Mouse (Mus musculus): ENCODE measurements around the gene Herc1. TPM values are rescaled to one million over a fixed set of nuclear protein-coding genes. Genes with fewer than 3 reads are reported as not detected.

The Herc1 gene
- 100 to 1,000 TPM; 114 to 122 TPM for total RNA-seq (2021)
- long read RNA-seq, partial matches to known transcripts: 6 of 9 reads
- long read RNA-seq, other reads (novel, unspliced or antisense): 1 of 9 reads

DNA sequence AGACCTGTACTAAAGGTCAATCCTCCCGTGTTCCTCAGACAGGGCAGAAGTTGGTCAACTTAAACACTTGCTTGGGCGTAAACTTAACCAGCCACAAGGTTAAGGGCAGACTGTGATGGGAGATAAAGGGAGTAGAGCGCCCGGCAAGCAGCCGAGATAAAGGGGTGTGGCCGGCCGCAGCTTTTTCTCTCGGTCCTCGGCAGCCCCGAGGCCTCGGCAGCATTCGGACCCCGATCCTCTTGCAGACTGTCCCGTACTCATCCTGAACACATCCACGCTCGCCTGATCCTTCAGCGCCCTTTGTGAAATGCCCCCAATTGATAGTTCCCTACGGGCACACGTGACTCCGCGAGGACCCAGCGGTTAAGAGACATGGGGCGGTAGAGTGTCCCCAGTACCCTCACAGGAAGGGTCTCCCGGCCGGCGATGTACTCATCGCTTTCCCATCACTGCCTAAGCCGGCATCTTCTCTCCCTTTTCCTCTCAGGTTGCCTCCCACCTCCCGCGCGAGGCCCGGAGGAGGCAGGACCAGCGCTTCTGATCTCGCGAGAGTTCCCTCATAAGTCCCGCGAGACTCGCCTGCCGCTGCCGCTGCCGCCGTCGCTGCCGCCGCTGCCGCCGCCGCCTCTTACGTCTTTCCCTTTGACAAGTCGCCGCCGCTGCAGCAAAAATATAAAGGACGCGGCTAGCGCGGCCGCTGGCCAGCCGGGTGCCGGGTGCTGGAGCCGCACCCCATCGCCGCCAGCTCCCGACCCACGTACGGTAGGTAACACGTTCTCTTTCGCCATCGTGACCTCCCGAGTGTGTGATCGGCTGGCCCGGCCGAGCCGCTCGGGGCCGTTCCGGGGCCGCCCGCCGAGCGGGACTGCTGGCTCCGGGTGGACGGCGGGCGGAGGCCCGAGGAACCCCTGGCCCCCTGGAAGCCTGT is at the start of gene Herc1:
TSS of gene Herc1 (plus strand) at position 591 of the 928 bp plus-strand sequence.
- peak; percentile 95 to 97 for DNase-seq (ENCODE audit: low spot score in 2 of 2)

DNA sequence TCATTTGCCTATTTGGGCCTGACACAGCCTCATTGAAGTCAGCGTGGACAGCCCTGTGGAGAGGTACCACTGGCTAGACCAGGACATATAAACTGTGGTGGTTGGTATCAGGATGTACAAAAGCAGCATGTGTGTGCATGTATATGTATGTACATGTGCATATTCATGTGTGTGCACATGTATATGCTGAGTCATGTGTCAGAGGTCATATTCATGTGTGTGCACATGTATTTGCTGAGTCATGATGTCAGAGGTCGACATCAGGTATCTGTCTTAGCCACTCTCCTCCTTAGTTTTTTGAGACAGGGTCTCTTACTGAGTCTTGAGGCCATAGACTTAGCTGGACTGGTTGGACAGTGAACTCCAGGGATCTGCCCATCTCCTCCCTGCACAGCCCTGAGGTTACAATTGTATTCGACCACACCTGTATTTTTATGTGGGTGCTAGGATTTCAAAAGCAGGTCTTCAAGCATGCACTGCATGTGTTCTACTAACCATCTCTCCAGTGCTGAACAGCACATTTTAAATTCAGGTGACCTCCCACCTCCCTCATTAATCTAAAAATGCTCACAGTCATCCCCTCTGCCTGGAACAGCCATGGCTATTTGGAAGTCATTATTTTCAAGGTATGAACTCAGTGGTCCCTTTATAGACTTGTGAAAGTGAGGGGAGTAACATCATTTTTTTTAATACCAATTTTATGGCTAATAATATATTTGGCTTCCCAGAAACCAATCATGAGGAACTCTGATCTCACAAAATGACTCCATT is 45.7 kb upstream of the Herc1 start:
- no peak for DNase-seq (ENCODE audit: low spot score in 2 of 2)

DNA sequence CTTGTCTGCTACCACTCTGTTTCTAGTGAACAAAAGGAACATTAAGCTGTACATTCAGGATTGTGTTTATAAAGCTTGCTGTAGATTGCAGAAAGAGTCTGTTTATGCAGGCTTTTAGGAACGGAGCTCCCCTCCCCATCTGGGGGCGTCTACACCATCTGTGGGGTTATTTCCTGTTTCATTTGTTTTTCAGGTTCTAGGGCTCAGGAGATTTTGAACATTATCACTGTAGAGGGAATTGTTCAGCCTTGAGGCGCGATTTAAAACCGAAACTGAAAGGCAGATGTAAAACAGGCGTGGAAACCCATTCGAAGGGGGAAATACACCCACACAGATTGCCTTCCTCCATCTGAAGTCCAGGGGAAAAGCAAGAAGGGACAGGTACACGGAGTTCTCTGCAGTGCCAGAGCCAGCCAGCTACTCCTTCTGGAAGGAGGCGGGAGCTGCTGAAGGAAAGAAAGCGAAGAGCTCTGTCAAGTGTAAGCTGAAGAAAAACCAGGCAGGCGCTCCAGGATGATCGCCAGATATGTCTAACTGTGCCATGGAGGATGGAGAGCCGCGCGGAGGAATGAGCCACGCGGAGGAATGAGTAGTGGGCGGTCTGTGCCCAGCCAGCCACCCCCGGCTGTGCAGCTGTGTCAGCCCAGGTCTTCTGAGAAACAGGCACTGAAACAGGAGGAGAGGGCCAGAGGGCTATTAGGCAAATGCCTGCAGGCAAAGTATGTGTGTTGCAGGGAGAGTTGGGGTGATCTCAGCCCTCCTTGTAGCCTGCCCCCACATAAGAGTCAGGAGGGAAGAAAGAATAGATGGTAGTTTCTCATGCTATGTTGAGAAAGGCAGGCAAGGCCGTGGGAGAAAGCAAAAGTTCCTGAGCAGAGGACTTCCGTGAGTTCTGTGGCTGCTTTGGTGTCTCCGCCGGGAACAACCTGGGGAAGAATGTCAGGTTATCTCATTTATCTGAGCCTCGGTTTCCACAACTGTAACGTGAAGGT is 44.8 kb upstream of the Herc1 start:
- DNase-seq (ENCODE audit: low spot score in 2 of 2): peak; percentile 49 to 67

DNA sequence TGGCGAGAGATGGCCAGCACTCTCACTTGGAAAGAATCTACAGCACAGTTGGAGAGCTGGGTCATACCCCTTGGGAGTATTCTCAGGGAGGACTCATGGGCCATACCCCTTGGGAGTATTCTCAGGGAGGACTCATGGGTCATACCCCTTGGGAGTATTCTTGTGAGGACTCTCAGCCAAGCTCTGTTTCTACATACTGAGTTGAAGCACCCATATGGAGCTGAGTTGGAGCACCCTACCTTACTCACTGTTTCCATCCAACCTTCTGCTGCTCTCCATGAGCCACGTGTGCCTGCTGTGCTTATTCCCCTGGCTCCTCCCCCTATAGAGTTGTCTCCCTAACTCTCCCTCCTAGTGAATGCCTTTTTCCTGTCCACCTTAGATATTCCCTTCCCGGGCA is 43.8 kb upstream of the Herc1 start:
- no peak for DNase-seq (ENCODE audit: low spot score in 2 of 2)

DNA sequence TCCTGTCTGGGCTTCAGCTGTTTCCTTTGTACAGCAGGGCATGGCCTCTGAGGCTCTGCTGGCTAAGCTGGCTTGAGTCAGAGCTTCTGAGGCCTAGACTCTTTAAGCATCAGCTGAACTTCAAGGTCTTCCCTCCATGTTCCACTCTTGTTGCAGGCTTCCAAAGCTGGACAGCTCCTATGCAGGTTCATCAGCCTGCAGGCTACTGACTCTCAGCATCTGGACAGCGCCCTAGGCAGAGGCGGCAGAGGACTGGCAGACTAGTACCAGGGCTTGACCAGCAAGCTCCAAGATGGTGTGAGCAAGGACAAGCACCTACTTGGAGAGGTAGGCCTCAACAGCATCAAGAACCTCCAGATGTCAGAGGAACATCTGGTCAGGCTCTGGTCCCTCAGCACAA is 42.9 kb upstream of the Herc1 start:
- DNase-seq (ENCODE audit: low spot score in 2 of 2): peak in 1 of 2 experiments; percentile 15

DNA sequence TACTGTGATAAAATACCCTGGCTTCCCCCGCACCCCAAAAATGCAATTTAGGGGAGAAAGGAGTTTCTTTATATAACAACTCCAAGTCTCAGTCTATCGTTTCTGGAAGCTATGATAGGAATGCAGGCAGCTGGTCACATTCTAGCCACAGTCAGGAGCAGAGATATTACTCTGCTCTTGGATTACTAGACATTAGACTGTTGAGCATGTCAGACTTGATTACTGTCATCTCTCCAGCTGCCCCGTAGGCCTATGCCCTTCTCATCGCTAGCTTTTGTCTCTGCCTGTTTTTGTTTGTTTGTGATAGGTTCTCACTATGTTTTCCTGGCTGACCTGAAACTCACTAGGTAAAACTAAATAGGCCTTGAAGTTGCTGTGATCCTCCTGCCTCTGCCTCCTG is 41.5 kb upstream of the Herc1 start:
- DNase-seq (ENCODE audit: low spot score in 2 of 2): no peak

DNA sequence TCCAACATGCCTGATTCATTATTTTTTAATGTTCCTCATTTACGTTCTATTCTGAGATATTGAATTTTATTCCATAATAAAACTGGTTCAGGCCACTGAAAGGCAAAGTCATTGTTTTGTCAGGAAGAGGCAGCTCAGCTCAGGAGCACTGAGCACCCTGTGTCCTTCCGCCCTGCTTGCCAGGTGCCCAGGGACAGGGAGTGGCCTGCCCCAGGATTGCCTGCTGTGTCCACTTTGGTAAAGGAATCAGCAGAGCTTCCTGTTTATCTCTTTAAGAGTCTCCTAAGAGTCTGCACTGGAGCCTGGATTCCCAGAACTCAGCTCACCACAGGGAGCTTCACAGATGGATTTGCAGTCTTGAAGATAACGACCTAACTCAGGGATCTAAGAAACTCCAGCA is 38.8 kb upstream of the Herc1 start:
- DNase-seq (ENCODE audit: low spot score in 2 of 2): peak in 1 of 2 experiments; percentile 13

DNA sequence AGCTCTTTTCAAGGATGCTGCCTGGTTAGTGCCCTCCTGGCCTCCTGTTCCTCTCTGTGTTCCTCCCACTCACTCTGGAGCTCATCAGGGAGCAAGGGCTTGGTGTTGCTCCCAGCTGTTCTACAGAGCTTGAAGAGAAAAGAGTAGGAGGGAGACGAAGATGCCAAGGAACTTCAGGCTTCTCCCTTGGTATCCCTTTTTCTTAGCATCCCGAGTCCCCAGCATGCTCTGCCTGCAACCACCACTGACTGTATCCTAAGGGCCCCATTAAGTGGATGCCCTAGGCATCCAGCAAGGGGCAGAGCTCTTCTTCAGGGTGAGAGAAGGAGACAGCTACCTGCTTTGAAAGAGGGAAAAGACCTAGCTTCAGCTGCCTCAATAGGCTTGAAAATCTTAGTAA is 33.6 kb upstream of the Herc1 start:
- no peak for DNase-seq (ENCODE audit: low spot score in 2 of 2)

DNA sequence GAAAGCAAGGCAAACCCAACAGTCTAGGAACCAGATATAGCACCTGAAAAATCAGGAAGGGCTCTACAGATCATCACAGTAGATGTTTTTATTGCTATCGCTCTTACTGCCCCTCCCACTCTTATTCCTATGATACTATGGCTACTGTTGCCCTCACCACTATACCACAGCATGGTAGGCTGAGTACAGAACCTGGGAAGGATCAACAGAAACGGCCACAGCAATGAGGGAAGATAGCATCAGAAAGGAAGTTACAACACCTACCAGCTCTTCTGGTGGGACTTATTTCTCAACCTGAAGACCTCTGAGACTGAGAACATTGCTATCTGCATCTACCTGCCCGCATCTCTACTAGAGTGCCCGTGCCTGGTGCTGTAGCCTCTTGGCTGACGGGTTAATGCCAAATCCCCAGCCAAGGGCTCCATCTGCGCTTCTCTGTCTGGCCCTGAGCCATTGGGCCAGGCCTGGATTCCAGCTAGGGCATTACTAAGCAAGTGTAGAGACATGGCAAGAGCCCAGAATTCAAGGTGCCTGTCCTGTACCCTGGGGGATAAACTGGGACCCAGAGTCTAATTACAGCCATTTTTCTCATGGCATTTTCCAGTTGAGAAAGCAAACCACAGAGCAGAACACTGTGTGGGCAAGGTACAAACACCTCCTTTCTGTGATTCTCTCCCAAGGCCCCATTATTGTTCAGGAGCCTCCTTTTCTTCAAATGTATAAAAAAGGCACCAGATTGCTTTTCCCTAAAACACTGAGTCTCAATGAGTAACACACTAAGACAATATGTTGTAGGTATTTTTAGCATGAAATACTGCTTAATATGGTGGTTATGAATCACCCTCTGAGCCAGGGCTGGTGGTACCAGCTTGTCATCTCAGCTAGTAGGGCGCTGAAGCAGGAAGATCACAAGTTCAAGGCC is 28.0 kb upstream of the Herc1 start:
- peak; percentile 21 to 40 for DNase-seq (ENCODE audit: low spot score in 2 of 2)

DNA sequence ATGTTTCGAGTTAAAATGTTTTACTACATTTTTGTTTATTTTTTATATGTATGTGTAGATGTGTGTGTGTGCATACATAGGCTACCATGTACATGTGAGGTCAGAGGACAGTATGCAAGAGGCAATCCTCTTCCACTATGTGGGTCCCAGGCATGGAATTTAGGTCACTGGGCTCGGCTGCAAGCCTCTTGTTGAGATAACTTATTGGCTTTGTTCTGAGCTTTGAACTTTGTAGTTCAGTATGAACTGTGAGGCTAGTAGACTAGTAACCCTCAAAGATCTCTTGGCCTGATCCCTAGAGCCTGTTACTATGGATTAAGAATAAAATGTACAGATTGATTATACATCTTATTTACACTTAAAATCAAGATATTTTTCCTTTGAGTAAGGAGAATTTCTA is 23.4 kb upstream of the Herc1 start:
- no peak for DNase-seq (ENCODE audit: low spot score in 2 of 2)

DNA sequence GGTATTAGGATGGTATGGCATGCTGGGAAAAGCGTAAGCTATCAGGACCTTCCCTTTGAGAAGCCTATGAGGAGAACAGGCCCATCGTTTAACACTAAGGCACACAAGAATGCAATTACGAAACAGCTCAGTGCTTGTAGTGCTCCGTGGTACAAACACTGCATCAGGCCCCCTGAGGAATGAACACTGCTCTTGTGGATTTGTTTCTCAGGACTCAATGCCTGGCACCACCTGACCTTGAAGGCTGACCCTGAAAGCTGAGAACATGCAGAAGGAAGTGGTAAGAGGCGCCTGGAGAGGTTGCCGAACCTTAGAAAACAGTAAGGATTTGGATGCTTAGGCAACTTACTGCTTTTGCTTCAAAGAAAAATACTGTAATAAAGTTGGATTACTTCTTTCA is 20.8 kb upstream of the Herc1 start:
- DNase-seq (ENCODE audit: low spot score in 2 of 2): no peak

DNA sequence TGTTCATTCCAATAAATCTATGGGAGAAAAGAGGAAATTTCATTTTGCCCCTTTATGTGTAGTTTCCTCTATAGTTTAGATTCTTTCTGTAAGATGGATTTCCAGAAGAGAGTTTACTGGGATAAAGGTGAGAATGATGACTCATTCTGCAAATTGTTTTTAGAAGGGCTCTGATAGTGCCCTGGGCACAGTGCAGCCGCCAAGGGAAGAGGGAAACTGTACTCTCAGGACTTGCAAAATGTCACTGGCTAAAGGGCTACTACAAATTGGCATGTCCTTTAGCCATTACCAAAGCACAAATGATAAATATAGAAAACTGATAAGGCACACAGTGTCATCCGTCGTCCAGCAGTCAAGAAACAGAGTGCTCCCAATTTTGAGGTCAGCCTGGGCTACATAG is 19.8 kb upstream of the Herc1 start:
- no peak for DNase-seq (ENCODE audit: low spot score in 2 of 2)

DNA sequence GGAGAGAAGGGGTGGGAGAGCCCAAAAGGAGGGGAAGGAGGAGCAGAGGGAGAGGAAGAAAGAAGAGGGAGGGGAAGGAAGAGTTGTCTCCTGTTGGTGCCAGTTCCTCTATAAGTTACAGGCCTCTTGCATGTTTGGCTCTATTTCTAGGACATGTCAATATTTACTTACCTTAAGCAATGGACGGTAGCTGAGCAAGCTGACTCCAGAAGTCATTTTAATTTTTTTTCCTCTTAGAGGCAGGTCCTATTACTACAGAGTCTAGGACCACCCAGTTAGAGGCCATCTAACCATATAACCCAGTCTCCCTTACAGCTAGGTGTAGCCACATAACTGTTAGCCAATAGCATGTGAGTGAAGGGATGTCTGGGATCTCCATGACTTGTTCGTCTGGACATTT is 18.7 kb upstream of the Herc1 start:
- DNase-seq (ENCODE audit: low spot score in 2 of 2): no peak

DNA sequence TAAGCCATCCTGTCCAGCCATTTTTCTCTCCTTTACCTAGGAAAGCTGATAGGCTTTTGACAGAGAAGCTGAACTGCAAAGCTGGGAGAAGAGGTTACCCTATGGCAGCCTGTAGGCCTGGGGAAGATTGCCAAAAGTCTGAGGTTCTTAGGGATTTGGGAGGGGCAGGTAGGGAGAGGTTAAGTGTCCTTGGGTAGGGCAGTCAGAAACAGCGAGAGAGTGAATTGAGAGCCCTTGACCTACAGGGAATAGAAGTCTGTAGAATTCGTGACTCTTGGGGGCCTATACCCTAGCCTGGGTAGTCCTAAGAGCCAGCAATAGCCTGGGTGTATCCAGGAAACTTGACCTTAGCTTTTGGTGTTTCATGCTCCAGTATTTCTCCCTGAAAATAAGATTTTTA is 17.9 kb upstream of the Herc1 start:
- DNase-seq (ENCODE audit: low spot score in 2 of 2): no peak

DNA sequence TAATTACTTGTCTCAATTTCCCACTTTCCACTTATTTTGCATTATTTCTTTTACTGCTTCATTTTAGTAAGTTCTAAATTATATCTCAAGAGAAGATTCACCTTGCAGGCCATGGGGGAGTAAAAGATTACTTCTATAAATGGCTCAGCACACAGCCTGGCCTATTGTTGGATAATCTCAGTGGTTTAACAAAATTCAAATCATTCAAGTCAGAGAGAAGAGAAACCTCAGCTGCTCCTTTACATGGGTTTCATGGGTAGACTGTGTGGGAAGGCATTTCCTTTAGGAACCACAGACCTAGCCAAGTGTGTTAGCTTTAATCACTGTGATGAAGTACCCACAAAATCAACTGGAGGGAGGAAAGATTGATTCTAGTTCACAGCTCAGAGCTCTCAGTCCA is 13.0 kb upstream of the Herc1 start:
- DNase-seq (ENCODE audit: low spot score in 2 of 2): no peak

DNA sequence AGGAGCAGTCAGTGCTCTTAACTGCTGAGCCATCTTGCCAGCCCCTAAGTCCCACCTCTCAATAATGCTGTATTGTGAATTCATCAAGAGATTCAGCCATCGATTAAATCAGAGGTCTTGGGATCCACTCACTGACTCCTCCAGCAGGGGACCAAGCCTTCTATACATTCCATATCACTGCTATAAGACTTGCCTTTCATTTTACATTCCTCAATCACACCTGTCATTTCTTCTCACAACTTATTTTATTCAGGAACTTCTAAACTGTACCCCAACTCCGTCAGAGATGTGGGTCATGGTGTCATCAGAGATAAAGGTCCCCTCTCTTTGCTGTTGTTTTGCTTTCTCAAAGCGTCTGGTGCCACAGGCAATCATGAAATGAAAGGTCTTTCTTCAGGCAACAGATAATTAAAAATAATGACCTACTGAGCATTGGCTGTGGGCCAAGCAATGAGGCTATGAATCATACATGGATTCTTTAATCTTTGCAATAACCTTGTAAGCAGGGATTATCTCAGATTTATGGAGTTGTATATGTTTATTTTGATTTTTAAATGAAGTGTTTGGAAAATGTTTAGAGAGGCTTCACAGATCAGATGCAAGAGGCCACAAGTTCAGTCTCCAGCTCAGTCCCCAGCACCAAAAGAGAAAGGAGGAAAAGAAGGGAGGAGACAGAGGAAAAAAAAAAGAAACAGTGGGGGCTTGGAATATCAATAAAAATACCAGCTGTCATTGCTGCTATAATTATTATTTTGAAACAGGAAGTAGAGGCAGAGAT is 12.1 kb upstream of the Herc1 start:
- no peak for DNase-seq (ENCODE audit: low spot score in 2 of 2)

DNA sequence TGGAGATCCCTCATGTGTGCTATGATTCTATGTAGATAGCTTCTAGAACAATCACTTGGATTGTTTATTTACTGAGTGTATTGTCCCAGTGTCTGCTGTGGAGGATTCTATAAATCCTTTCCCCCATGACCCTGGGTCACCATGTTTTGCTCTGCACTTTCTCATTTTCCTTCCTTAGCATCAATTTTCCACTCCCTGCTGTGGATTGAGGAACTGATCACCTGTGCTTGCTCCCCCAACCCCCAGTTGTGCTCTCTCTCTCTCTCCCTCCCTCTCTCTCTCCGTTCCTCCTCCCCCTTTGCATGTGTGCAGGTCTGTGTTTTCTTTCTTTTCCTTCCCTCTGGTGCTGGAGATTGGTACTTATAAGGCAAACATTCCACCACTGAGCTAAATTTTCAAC is 10.5 kb upstream of the Herc1 start:
- no peak for DNase-seq (ENCODE audit: low spot score in 2 of 2)

DNA sequence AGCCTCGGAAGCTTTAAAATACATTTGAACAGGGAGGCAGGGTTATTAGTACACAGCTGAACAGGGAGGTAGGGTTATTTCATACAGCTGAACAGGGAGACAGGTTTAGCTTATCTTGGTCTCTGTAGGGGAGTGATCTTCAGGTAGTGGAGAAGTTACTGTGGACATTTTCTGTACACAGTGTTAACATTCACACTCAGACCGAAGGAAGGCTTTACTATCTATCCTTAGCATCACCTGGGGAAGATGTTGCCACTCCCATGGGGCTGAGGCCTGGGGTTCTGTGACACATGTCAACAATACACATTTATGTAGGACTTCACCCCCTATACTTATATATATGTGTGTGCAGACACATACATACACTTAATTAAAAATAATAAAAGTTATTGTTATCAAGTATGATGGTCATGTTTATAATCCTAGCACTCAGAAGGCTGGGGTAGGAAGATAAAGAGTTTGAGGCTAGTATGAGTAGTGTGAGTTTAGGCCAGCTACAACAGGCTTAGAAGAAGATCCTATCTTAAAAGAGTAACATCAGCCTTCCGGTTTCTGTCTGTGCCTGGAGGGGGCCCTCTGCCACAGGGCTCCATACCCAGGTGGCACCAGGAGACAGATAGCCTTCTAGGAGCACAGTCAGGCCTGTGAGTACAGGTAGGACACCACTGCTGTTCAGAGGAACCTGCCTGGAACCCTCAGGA is 9.7 kb upstream of the Herc1 start:
- no peak for DNase-seq (ENCODE audit: low spot score in 2 of 2)
